Mouse (Mus musculus) kidney, adult 2 months (tissue): ENCODE measurements around the gene Chd4.

Source experiments
- CTCF ChIP-seq: fragments of 200-500 bp; conservative IDR thresholded peaks from 2 replicates; pipeline ENCODE4 v1.5.1; 2011; ENCODE audit warnings: low read depth, mild to moderate bottlenecking, control low read depth, low read length, moderate library complexity, mixed read lengths; ENCODE audit not compliant: insufficient read depth, insufficient read length
- POLR2A ChIP-seq: fragments of 200-500 bp; IDR thresholded peaks from one replicate; pipeline ENCODE4 v1.6.1; 2011; ENCODE audit warnings: low read depth, low read length, control low read depth

DNA sequence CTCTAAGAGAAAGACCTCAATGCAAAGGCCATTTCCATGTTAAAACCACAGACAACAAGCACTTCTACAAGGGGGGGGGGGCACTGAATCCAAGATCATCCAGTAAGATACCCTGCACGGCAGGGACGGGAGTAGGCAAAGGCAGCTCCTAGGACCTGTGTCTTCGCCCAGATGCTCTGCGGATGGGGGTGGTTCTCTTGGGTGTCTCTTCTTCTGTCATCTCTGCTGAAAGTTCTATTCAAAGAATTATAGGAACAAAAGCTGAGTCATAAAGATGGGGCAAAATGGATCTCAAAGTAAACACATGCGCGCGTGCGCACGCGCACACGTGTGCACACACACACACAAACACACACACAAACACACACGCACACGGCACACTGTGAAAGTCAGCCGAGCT lies 72.3 kb downstream of the Chd4 start:
- TF ChIP-seq CTCF (no peak), POLR2A (no peak)
